In the genomic region with DNA sequence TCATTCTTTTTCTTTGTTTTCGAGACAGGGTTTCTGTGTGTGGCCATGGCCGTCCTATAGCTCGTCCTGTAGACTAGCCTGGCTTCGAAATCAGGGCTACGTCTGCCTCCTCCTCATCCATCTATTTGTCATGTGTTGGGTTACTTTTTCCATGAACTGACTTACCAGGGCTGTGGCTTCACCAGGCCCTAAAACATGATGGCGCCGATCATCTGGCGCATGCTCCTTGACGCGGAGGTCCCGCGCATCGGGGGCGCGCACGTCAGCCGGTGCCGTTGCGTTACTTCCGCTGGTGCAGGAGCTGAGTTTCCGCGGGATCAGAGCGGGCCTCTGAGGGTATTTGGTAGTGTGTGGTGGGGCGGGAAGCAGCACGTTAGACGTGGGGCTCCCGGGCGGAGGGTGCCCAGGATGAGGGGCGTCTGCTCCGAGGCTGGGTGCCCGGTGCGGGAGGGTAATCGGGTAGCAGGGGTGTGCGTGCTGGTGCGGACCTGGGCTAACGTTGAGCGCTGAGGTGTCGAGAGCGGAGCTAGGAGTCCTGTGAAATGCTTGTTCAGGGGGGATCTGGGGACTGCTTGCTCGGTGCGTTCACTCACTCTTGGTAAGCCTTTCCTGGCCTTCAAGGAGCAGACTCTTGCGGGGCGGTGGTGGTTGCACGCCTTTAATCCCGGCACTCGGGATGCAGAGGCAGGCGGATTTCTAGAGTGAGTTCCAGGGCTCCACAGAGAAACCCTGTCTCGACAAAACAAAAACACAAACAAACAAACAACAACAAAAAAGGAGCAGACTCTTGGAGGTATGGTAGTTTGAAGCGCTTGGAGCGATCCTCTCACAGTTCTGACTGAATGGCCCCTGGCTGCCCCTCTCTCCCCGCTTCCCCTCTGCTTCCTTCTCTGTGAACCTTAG, we compare ENCODE assay signal across 8 mouse cellular contexts. TPM values are rescaled to one million over a fixed set of nuclear protein-coding genes. Genes with fewer than 3 reads are reported as not detected.
DNase-seq lines count a peak whose midpoint lies in the region; ATAC-seq and TF ChIP-seq lines count a peak whose summit lies in the region.
"Not testable (repeated sequence)": the region's sequence is repeated elsewhere in the genome, so short reads cannot be mapped to it uniquely, and the experiment has no call there.

Syt11 (minus strand) TSS at position 226 of the 903 bp plus-strand sequence.

- TF ChIP-seq CTCF in bone marrow, adult 2 months (IDR thresholded peaks at IDR 0.05; ENCODE audit: control insufficient read depth, insufficient read depth, low read length); embryonic fibroblast, embryonic 13.5 days (IDR thresholded peaks at IDR 0.05; ENCODE audit: borderline replicate concordance, insufficient read depth, low read length): not testable (repeated sequence)

- H3K4me1 ChIP-seq in bone marrow, adult 2 months (ENCODE audit: control insufficient read depth, insufficient read depth, low read length); embryonic fibroblast, embryonic 13.5 days (ENCODE audit: control insufficient read depth, insufficient read depth, low read length); heart, embryonic 13.5 days; kidney, embryonic 14.5 days (ENCODE audit: control insufficient read depth, insufficient read depth, low read length); limb, embryonic 14.5 days (ENCODE audit: control insufficient read depth, insufficient read depth, low read length); midbrain, embryonic 12.5 days: not testable (repeated sequence)

- not testable (repeated sequence) for H3K36me3 ChIP-seq in heart, embryonic 13.5 days; kidney, embryonic 14.5 days (ENCODE audit: control insufficient read depth, insufficient read depth, low read length); limb, embryonic 14.5 days (ENCODE audit: control insufficient read depth, insufficient read depth, low read length); midbrain, embryonic 12.5 days; splenic B cell, adult 2 months (ENCODE audit: control insufficient read depth, insufficient read depth, low read length, poor library complexity, severe bottlenecking)

- H3K27ac ChIP-seq in bone marrow, adult 2 months (ENCODE audit: control insufficient read depth, insufficient read depth, low read depth, low read length, poor library complexity); kidney, embryonic 14.5 days (ENCODE audit: low read depth, low read length); limb, embryonic 14.5 days (replicated peaks; ENCODE audit: low read depth, low read length): not testable (repeated sequence)
- H3K27ac ChIP-seq in embryonic fibroblast, embryonic 13.5 days (ENCODE audit: insufficient read depth, low read length): peak within 1 kb of the TSS; percentile 15; the same call in 1 of the 2 replicates
- H3K27ac ChIP-seq in heart, embryonic 13.5 days (replicated peaks): peak within 1 kb of the TSS; percentile 61; the same call in 1 of the 2 replicates
- peak within 1 kb of the TSS; percentile 84 for H3K27ac ChIP-seq in midbrain, embryonic 12.5 days (replicated peaks)

- DNase-seq in CD4-positive, CD25-positive, alpha-beta regulatory T cell, adult 2 months (ENCODE audit: low read depth, low spot score): peak; percentile 56
- not testable (repeated sequence) for DNase-seq in limb, embryonic 14.5 days (ENCODE audit: low spot score)
- DNase-seq in splenic B cell, adult 2 months (ENCODE audit: low read depth, low spot score): peak; percentile 55

- peak; percentile 48; the same call in 1 of the 2 replicates for ATAC-seq in heart, embryonic 13.5 days (ENCODE audit: extremely low read depth, insufficient number of reproducible peaks, low FRiP score, low TSS enrichment)
- ATAC-seq in kidney, embryonic 14.5 days (ENCODE audit: low FRiP score, low TSS enrichment): peak; percentile 73
- peak; percentile 86 for ATAC-seq in limb, embryonic 14.5 days (ENCODE audit: low FRiP score, low read depth)
- peak; percentile 31 for ATAC-seq in midbrain, embryonic 12.5 days (ENCODE audit: low FRiP score, low read depth)

- not testable (repeated sequence) for H3K27me3 ChIP-seq in heart, embryonic 13.5 days (replicated peaks); kidney, embryonic 14.5 days (ENCODE audit: control insufficient read depth, insufficient read depth, low read length); limb, embryonic 14.5 days (ENCODE audit: control insufficient read depth, insufficient read depth, low read length); midbrain, embryonic 12.5 days; splenic B cell, adult 2 months (ENCODE audit: control insufficient read depth, insufficient read depth, low read length, poor library complexity, severe bottlenecking)

- not testable (repeated sequence) for H3K9me3 ChIP-seq in heart, embryonic 13.5 days; kidney, embryonic 14.5 days (ENCODE audit: control insufficient read depth, low read length); limb, embryonic 14.5 days (ENCODE audit: control insufficient read depth, low read length); midbrain, embryonic 12.5 days

- 4% methylated on average over 38 of the region's 51 CpGs for WGBS in bone marrow, adult 2 months
- WGBS in heart, embryonic 13.5 days: 4% methylated on average over 38 of the region's 51 CpGs
- 7% methylated on average over 30 of the region's 51 CpGs for WGBS in kidney, embryonic 14.5 days
- WGBS in limb, embryonic 14.5 days: 11% methylated on average over 23 of the region's 51 CpGs
- WGBS in midbrain, embryonic 12.5 days: 4% methylated on average over 40 of the region's 51 CpGs

- H3K4me3 ChIP-seq in bone marrow, adult 2 months (replicated peaks; ENCODE audit: control insufficient read depth, low read depth, low read length): peak within 1 kb of the TSS; percentile 61
- H3K4me3 ChIP-seq in embryonic fibroblast, embryonic 13.5 days (ENCODE audit: insufficient read depth, low read length): peak within 1 kb of the TSS; percentile 50
- H3K4me3 ChIP-seq in heart, embryonic 13.5 days: peak within 1 kb of the TSS; percentile 49
- peak within 1 kb of the TSS; percentile 34 for H3K4me3 ChIP-seq in kidney, embryonic 14.5 days (ENCODE audit: low read length)
- H3K4me3 ChIP-seq in limb, embryonic 14.5 days (replicated peaks; ENCODE audit: low read length): peak within 1 kb of the TSS; percentile 34
- H3K4me3 ChIP-seq in midbrain, embryonic 12.5 days: peak within 1 kb of the TSS; percentile 45

- H3K9ac ChIP-seq in heart, embryonic 13.5 days: peak within 1 kb of the TSS; percentile 77
- 0 out of 2 replicates have a peak within 1 kb of the TSS, but pooled peaks have one; percentile 40 for H3K9ac ChIP-seq in kidney, embryonic 14.5 days (ENCODE audit: low read depth, low read length)
- H3K9ac ChIP-seq in limb, embryonic 14.5 days (ENCODE audit: low read depth, low read length, severe bottlenecking): peak within 1 kb of the TSS; percentile 38; the same call in 1 of the 2 replicates
- peak within 1 kb of the TSS; percentile 47; the same call in 1 of the 2 replicates for H3K9ac ChIP-seq in midbrain, embryonic 12.5 days (replicated peaks)

- H3K4me2 ChIP-seq in heart, embryonic 13.5 days: peak within 1 kb of the TSS; percentile 63
- H3K4me2 ChIP-seq in kidney, embryonic 14.5 days (replicated peaks; ENCODE audit: low read depth, low read length): peak within 1 kb of the TSS; percentile 40
- H3K4me2 ChIP-seq in limb, embryonic 14.5 days (replicated peaks; ENCODE audit: low read depth, low read length, severe bottlenecking): peak within 1 kb of the TSS; percentile 45
- H3K4me2 ChIP-seq in midbrain, embryonic 12.5 days (replicated peaks): peak within 1 kb of the TSS; percentile 53

- not testable (repeated sequence) for TF ChIP-seq POLR2A in bone marrow, adult 2 months (IDR thresholded peaks at IDR 0.05; ENCODE audit: borderline replicate concordance, control insufficient read depth, low read depth, low read length); limb, embryonic 14.5 days (IDR thresholded peaks at IDR 0.05; ENCODE audit: borderline replicate concordance, extremely low read depth, insufficient read depth, insufficient read length)
- peak; percentile 66 for TF ChIP-seq POLR2A in embryonic fibroblast, embryonic 13.5 days (IDR thresholded peaks at IDR 0.05; ENCODE audit: low read depth, low read length)

RNA-seq across cellular contexts. Expression of gene Syt11, which starts in this region (rescaled TPM):
- polyA plus RNA-seq in bone marrow, adult 2 months (2011; ENCODE audit: insufficient read depth, insufficient read length, low replicate concordance, missing spikeins): 3.4 and 5.5 TPM in 2 replicates
- polyA plus RNA-seq in embryonic fibroblast, embryonic 13.5 days (2011; ENCODE audit: insufficient read length, low read depth, missing spikeins): 18.9 and 29.2 TPM in 2 replicates
- polyA plus RNA-seq in heart, embryonic 13.5 days (2015; fragmentation: Nextera tagmentation; extraction: Ambion mirVana): 11.7 and 12.8 TPM in 2 replicates
- polyA plus RNA-seq in kidney, embryonic 14.5 days (2014; fragmentation: Nextera tagmentation; extraction: Ambion mirVana): 10.3 and 12.5 TPM in 2 replicates
- 15.3 and 17.5 TPM in 2 replicates for polyA plus RNA-seq in limb, embryonic 14.5 days (2012; rRNA removed)
- polyA plus RNA-seq in limb, embryonic 14.5 days (2014; fragmentation: Nextera tagmentation; extraction: Ambion mirVana): 13.9 and 20.8 TPM in 2 replicates
- 200 and 205 TPM in 2 replicates for polyA plus RNA-seq in midbrain, embryonic 12.5 days (2016; fragmentation: Nextera tagmentation; extraction: Ambion mirVana)

Comparison
In these comparisons a context has a peak if more than half of its experiments do, and no peak if none do; other contexts are left out.
1. ATAC-seq: peak in every context shown above with its lines; median percentile 86 in limb, embryonic 14.5 days; 73 in kidney, embryonic 14.5 days; 48 in heart, embryonic 13.5 days; 31 in midbrain, embryonic 12.5 days.